Mouse (Mus musculus): ENCODE results near the gene Scube3. TPM values are rescaled to one million over a fixed set of nuclear protein-coding genes. Genes with fewer than 3 reads are reported as not detected.

Scube3 gene
- not detected for polyA plus RNA-seq (2017; shearing (Covaris generic))

DNA sequence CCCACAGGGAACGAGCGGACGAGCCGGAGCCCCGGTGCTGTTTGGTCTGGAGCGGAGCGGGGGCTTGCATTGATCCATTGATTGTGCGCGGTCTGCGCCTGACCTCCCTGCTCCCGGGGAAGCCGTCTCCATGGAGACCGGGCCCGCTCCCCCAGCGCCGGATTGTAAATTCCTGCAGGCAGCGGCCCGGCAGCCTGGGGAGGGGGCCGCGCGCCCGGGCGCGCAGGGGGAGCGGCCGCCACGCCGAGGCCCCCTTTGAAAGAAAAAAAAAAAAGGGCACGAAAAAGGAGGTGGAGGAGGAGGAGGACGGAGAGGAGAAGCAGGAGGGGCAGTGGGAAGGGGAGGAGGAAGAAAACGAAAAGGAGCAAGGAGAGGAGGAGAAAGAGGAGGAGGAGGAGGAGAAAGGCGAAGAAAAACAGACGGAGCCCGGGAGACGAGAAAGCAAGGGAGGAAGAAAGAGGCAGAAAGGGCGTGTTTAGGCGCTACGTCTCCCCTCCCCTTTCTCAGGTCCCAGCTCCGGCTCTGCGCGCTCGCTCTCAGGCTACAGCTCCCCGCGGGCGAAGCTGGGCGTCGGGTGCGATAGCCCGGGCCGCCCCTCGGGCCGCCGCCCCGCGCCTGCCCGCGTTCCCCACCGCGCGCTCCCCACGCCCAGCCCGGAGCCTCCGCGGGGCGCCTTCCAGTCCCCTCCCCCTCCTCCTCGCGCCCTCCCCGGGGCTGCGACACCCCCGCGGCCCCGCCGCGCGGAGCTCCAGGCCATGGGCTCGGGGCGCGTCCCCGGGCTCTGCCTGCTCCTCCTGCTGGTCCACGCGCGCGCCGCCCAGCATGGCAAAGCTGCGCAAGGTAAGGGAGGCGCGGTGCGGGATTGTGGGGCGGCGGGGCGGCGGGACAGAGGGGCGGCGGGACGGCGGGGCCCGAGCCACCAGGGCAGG lies at the start of gene Scube3:
Gene Scube3 (plus strand): TSS at position 371 of the 929 bp plus-strand sequence.

DNA sequence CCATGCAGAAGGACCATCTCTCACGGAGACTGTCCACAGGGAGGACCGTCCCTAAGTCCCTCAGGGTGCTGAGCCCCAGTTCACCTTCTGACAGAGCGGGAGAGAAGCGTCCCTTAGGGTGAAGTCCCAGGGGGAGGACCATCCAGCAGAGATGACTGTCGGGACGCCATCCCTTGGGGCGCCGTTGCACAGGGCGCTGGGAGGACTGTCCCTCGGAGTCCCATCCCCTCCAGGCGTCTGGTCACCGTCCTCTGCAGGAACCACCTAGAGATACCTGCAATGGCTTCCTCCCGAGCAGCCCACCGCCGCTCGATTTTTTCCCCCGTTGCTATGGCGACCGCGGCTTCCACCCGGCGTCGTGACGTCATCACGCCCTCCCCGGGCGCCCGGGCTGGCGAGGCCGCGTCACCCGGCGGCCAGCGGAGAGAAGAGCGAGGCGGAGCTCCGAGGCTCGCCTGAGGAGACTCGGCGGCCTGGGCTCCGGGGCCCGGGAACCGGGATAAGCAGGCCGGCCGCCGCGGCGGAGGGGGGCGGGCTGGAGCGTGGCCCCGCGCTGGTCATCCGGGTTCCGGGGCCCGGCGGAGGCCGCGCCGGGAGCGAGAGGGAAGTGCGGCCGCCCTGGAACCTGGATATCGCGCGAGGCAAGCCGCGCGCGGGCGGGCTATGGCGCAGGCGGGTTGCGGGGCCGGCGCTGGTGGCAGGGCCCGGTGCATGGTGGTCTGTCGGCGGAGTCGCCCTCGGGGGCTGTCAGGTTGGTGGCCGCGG lies 35.0 kb downstream of the Scube3 start, which contains the start of gene Zfp523:
Gene Zfp523 (plus strand): TSS at position 355 of the 765 bp plus-strand sequence.

DNA sequence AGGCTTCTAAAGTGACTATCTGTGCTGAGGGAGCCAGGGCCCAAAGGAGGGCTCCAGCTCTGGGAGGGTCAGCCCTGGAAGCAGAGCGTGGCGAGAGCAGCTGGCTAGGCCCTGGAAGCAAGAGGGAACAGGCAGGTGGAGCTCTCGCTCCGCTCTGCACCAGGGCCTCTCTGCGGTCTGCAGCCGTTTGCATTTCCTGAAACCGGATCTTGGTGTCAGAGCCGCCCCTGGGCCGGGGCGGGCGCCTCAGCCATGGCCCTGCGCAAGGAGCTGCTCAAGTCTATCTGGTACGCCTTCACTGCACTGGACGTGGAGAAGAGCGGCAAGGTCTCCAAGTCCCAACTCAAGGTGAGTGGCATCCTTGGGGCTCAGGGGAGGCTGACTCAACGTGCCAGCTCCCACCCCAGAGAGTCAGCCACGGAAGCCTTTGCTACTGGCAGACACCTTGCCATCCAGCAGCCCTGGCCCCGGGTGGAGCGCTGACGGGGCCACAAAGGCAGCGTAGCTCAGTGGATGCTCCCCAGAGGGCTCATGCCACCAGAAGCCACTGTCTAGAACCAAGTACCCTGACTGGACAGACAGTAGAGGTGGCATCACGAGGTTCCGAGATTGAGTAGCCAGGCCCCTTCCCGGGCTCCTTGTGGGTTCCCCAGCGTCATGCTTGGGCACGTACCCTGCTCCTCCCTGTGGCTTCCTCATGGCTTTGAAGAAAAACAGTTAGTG lies 65.8 kb downstream of the Scube3 start, which contains the start of gene Def6:
Gene Def6 (plus strand): TSS at position 188 of the 723 bp plus-strand sequence.

Other genes starting within 250 kb of the Scube3 start
- 14.8 TPM for gene Anks1, start 232.8 kb upstream of the Scube3 start, polyA plus RNA-seq (2017; shearing (Covaris generic))
- gene Taf11, start 232.3 kb upstream of the Scube3 start, polyA plus RNA-seq (2017; shearing (Covaris generic)), result 28.1 TPM
- gene Tcp11, start 61.5 kb upstream of the Scube3 start, polyA plus RNA-seq (2017; shearing (Covaris generic)), result 1.6 TPM
- gene Zfp523, start 35.0 kb downstream of the Scube3 start, polyA plus RNA-seq (2017; shearing (Covaris generic)), result 21.5 TPM
- gene Def6, start 65.6 kb downstream of the Scube3 start, polyA plus RNA-seq (2017; shearing (Covaris generic)), result 165 TPM
- 9.0 TPM for gene Ppard, start 90.6 kb downstream of the Scube3 start, polyA plus RNA-seq (2017; shearing (Covaris generic))
- 25.4 TPM for gene Fance, start 171.4 kb downstream of the Scube3 start, polyA plus RNA-seq (2017; shearing (Covaris generic))
- gene Rpl10a, start 186.3 kb downstream of the Scube3 start, polyA plus RNA-seq (2017; shearing (Covaris generic)), result 349 TPM
- not detected for gene Tead3, start 208.7 kb downstream of the Scube3 start, polyA plus RNA-seq (2017; shearing (Covaris generic))
- not detected for gene Tulp1, start 223.1 kb downstream of the Scube3 start, polyA plus RNA-seq (2017; shearing (Covaris generic))